Mouse (Mus musculus): Measurements from ENCODE around the gene Arrdc2.

GRCm38 (mm10) chr8:70856541-70857197 is 17.1 kb upstream of the Arrdc2 start:
- TF ChIP-seq CTCF (IDR thresholded peaks at IDR 0.05; ENCODE audit: low read depth, low read length) (no peak), POLR2A (IDR thresholded peaks at IDR 0.05; ENCODE audit: borderline replicate concordance, low read depth, low read length) (no peak)
